Mouse (Mus musculus): Measurements from ENCODE around the gene Zdhhc7.

GRCm38 (mm10) chr8:120038741-120039140 lies 62.5 kb downstream of the Zdhhc7 start:
- TF ChIP-seq CTCF (IDR thresholded peaks at IDR 0.05; ENCODE audit: extremely low read depth, insufficient read length, insufficient replicate concordance, low read depth, low read length): no peak
- no peak for TF ChIP-seq POLR2A (IDR thresholded peaks at IDR 0.05; ENCODE audit: low read depth, low read length)

Measured in small intestine, adult 2 months (tissue).